Comparison of ENCODE assay signal across 8 mouse cellular contexts in the genomic region with DNA sequence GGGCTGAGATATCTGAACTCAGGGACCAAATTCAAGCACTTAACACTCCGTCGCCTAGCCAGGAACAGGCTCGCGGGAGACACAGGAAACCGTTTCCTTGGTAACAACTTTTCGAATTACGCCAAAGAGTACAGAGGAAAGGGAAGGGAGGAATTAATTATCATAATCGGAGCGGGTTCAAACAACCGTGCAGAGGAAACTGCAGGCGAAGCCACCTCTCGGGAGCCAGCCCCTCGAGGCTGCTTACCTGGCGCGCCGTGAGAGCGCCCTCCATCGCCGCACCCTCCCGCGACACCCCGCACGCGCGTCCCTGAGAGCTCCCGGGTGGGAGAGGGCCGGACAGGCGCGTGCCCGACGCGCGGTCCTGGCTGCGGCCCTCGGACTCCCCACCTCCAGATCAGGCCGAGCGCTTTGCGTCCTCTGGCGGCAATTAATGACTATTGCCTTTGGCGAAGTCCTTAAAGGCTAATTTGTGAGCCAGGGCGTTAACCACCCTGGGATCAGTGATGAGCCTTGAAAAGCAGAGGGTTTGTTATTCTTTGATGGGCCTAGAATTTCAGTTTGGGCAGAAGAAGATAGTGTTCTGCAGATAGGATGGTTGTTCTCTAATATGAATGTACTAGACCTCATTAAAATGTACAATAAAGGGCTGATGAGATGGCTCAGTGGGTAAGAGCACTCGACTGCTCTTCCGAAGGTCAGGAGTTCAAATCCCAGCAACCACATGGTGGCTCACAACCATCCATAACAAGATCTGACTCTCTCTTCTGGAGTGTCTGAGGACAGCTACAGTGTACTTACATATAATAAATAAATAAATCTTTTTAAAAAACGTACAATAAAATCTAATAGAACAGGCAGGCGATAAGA. TPM values are rescaled to one million over a fixed set of nuclear protein-coding genes. Genes with fewer than 3 reads are reported as not detected.
DNase-seq lines count a peak whose midpoint lies in the region; ATAC-seq and TF ChIP-seq lines count a peak whose summit lies in the region.

A gene (minus strand): TSS at position 321 of the 870 bp plus-strand sequence.

- peaks cover 0 to 3% of the 10 kb centered on the region in 2 experiments; a peak in 1 of 4 replicates for H3K27me3 ChIP-seq in MEL (ENCODE audit: control insufficient read depth in 1 of 2, insufficient read depth in 2 of 2, low read length in 2 of 2)
- H3K27me3 ChIP-seq in forebrain, embryonic 13.5 days, result no peaks in the 10 kb centered on the region
- H3K27me3 ChIP-seq in heart, postnatal 0 days (ENCODE audit: control insufficient read depth, insufficient read depth, low read length), result no peaks in the 10 kb centered on the region
- H3K27me3 ChIP-seq in liver, embryonic 15.5 days, result peaks cover 3% of the 10 kb centered on the region; the same call in 1 of the 2 replicates
- H3K27me3 ChIP-seq in neural tube, embryonic 11.5 days (ENCODE audit: control insufficient read depth, insufficient read depth, low read length), result no peaks in the 10 kb centered on the region
- no peaks in the 10 kb centered on the region for H3K27me3 ChIP-seq in testis, adult 2 months (ENCODE audit: control insufficient read depth, insufficient read depth, low read length)

- H3K27ac ChIP-seq in MEL (ENCODE audit: control insufficient read depth, low read depth, low read length), result peak within 1 kb of the TSS; percentile 18; the same call in 1 of the 2 replicates
- H3K27ac ChIP-seq in forebrain, embryonic 13.5 days, result peak within 1 kb of the TSS; percentile 52
- H3K27ac ChIP-seq in heart, postnatal 0 days (ENCODE audit: low read depth), result peak within 1 kb of the TSS; percentile 21; the same call in 1 of the 2 replicates
- H3K27ac ChIP-seq in liver, embryonic 15.5 days (replicated peaks), result no peak within 1 kb of the TSS
- H3K27ac ChIP-seq in neural tube, embryonic 11.5 days (ENCODE audit: low read depth, low read length), result no peak within 1 kb of the TSS
- no peak within 1 kb of the TSS for H3K27ac ChIP-seq in testis, adult 2 months (ENCODE audit: control insufficient read depth, insufficient read depth, low read depth, low read length)

- TF ChIP-seq POLR2A in MEL (IDR thresholded peaks at IDR 0.05; ENCODE audit: control insufficient read depth in 1 of 2, insufficient read depth in 1 of 2, low read depth in 1 of 2, low read length in 2 of 2, poor library complexity in 1 of 2), result no peak
- no peak for TF ChIP-seq POLR2A in testis, adult 2 months (IDR thresholded peaks at IDR 0.05; ENCODE audit: control insufficient read depth, low read depth, low read length)

- WGBS in forebrain, embryonic 13.5 days, result 7% methylated on average over 45 of the region's 45 CpGs
- WGBS in heart, postnatal 0 days, result 6% methylated on average over 45 of the region's 45 CpGs
- WGBS in liver, embryonic 15.5 days (ENCODE audit: insufficient replicate concordance), result 5% methylated on average over 45 of the region's 45 CpGs
- 7% methylated on average over 45 of the region's 45 CpGs for WGBS in neural tube, embryonic 11.5 days

- peaks cover 0 to 8% of the 10 kb centered on the region in 2 experiments; a peak in 2 of 4 replicates for H3K36me3 ChIP-seq in MEL (ENCODE audit: control insufficient read depth in 1 of 2, insufficient read depth in 2 of 2, low read length in 2 of 2)
- H3K36me3 ChIP-seq in forebrain, embryonic 13.5 days (ENCODE audit: poor library complexity, severe bottlenecking), result no peaks in the 10 kb centered on the region
- H3K36me3 ChIP-seq in heart, postnatal 0 days (replicated peaks; ENCODE audit: control insufficient read depth, insufficient read depth, low read length), result no peaks in the 10 kb centered on the region
- H3K36me3 ChIP-seq in liver, embryonic 15.5 days (replicated peaks), result no peaks in the 10 kb centered on the region
- no peaks in the 10 kb centered on the region for H3K36me3 ChIP-seq in neural tube, embryonic 11.5 days (ENCODE audit: control insufficient read depth, insufficient read depth, low read length)
- no peaks in the 10 kb centered on the region for H3K36me3 ChIP-seq in testis, adult 2 months (ENCODE audit: control insufficient read depth, insufficient read depth, low read length)

- peak within 1 kb of the TSS; percentile 69 for H3K4me2 ChIP-seq in forebrain, embryonic 13.5 days
- peak within 1 kb of the TSS; percentile 73 for H3K4me2 ChIP-seq in heart, postnatal 0 days (ENCODE audit: low read depth, low read length)
- H3K4me2 ChIP-seq in liver, embryonic 15.5 days, result peak within 1 kb of the TSS; percentile 74
- H3K4me2 ChIP-seq in neural tube, embryonic 11.5 days (ENCODE audit: low read depth), result peak within 1 kb of the TSS; percentile 54

- H3K79me2 ChIP-seq in MEL (ENCODE audit: control insufficient read depth, insufficient read depth, low read length, poor library complexity), result no peaks in the 10 kb centered on the region

- H3K9ac ChIP-seq in MEL (ENCODE audit: control insufficient read depth, low read depth, low read length, poor library complexity, severe bottlenecking), result peak within 1 kb of the TSS; percentile 71
- H3K9ac ChIP-seq in forebrain, embryonic 13.5 days, result peak within 1 kb of the TSS; percentile 66
- peak within 1 kb of the TSS; percentile 61 for H3K9ac ChIP-seq in heart, postnatal 0 days (replicated peaks; ENCODE audit: low read depth, low read length)
- H3K9ac ChIP-seq in liver, embryonic 15.5 days, result peak within 1 kb of the TSS; percentile 42; the same call in 1 of the 2 replicates
- H3K9ac ChIP-seq in neural tube, embryonic 11.5 days (ENCODE audit: low read length), result peak within 1 kb of the TSS; percentile 63

- DNase-seq in MEL (ENCODE audit: low read depth, low spot score), result peak; percentile 86
- DNase-seq in heart, postnatal 0 days (ENCODE audit: low spot score), result peak; percentile 81
- peak; percentile 58 to 79 for DNase-seq in kidney, postnatal 25 days
- peak; percentile 87 for DNase-seq in neural tube, embryonic 11.5 days (ENCODE audit: low spot score)

- TF ChIP-seq RAD21 in MEL (IDR thresholded peaks at IDR 0.05; ENCODE audit: low read depth, low read length), result peak; percentile 70

- peak; percentile 79 for ATAC-seq in cerebellum, adult (ENCODE audit: insufficient number of reproducible peaks, low FRiP score, low TSS enrichment)
- ATAC-seq in forebrain, embryonic 13.5 days, result peak; percentile 91
- ATAC-seq in heart, postnatal 0 days (ENCODE audit: insufficient read depth, low read depth), result peak; percentile 89
- ATAC-seq in liver, embryonic 15.5 days (ENCODE audit: insufficient read depth), result peak; percentile 61
- ATAC-seq in neural tube, embryonic 11.5 days (ENCODE audit: insufficient read depth, low FRiP score, low TSS enrichment), result peak; percentile 88

- TF ChIP-seq EP300 in MEL (IDR thresholded peaks at IDR 0.05; ENCODE audit: low read depth in 1 of 2, low read length in 2 of 2), result no peak
- no peak for TF ChIP-seq EP300 in heart, postnatal 0 days (IDR thresholded peaks at IDR 0.05; ENCODE audit: low read depth)

- H3K9me3 ChIP-seq in MEL (replicated peaks; ENCODE audit: insufficient read depth, low read length), result no peaks in the 10 kb centered on the region
- no peaks in the 10 kb centered on the region for H3K9me3 ChIP-seq in forebrain, embryonic 13.5 days (replicated peaks)
- H3K9me3 ChIP-seq in heart, postnatal 0 days (replicated peaks; ENCODE audit: control insufficient read depth, low read length), result no peaks in the 10 kb centered on the region
- H3K9me3 ChIP-seq in liver, embryonic 15.5 days (replicated peaks), result no peaks in the 10 kb centered on the region
- no peaks in the 10 kb centered on the region for H3K9me3 ChIP-seq in neural tube, embryonic 11.5 days (ENCODE audit: control insufficient read depth, low read length)

- peak within 1 kb of the TSS; percentile 40 to 83 for H3K4me3 ChIP-seq in MEL (ENCODE audit: control insufficient read depth in 1 of 2, insufficient read depth in 1 of 2, low read depth in 2 of 2, low read length in 2 of 2)
- H3K4me3 ChIP-seq in forebrain, embryonic 13.5 days, result peak within 1 kb of the TSS; percentile 52
- peak within 1 kb of the TSS; percentile 59 for H3K4me3 ChIP-seq in heart, postnatal 0 days (ENCODE audit: low read depth, low read length)
- H3K4me3 ChIP-seq in liver, embryonic 15.5 days (replicated peaks), result peak within 1 kb of the TSS; percentile 59
- H3K4me3 ChIP-seq in neural tube, embryonic 11.5 days (ENCODE audit: low read depth, low read length), result peak within 1 kb of the TSS; percentile 54
- H3K4me3 ChIP-seq in testis, adult 2 months (ENCODE audit: control insufficient read depth, low read depth, low read length), result peak within 1 kb of the TSS; percentile 90

- TF ChIP-seq CTCF in MEL (IDR thresholded peaks at IDR 0.05 in 2 of 3, conservative IDR thresholded peaks at IDR 0.05 in 1 of 3; ENCODE audit: control insufficient read depth in 1 of 3, insufficient read depth in 1 of 3, low read depth in 2 of 3, low read length in 3 of 3, poor library complexity in 1 of 3, severe bottlenecking in 1 of 3), result peak; percentile 65 to 74 (median 70)
- TF ChIP-seq CTCF in heart, postnatal 0 days (IDR thresholded peaks at IDR 0.05; ENCODE audit: low read depth), result peak; percentile 82
- TF ChIP-seq CTCF in testis, adult 2 months (IDR thresholded peaks at IDR 0.05; ENCODE audit: control insufficient read depth, insufficient read depth, insufficient replicate concordance, low read depth, low read length), result peak; percentile 56

- 0 out of 4 replicates have a peak, but pooled peaks cover 0 to 2% of the 10 kb centered on the region in 2 experiments for H3K4me1 ChIP-seq in MEL (ENCODE audit: control insufficient read depth in 1 of 2, insufficient read depth in 2 of 2, low read length in 2 of 2)
- peaks cover 9% of the 10 kb centered on the region; the same call in 1 of the 2 replicates for H3K4me1 ChIP-seq in forebrain, embryonic 13.5 days
- no peaks in the 10 kb centered on the region for H3K4me1 ChIP-seq in heart, postnatal 0 days (ENCODE audit: control insufficient read depth, insufficient read depth)
- H3K4me1 ChIP-seq in liver, embryonic 15.5 days (replicated peaks), result 0 out of 2 replicates have a peak, but pooled peaks cover 6% of the 10 kb centered on the region
- H3K4me1 ChIP-seq in neural tube, embryonic 11.5 days (ENCODE audit: control insufficient read depth, insufficient read depth, low read length), result no peaks in the 10 kb centered on the region
- peaks cover 3% of the 10 kb centered on the region for H3K4me1 ChIP-seq in testis, adult 2 months (ENCODE audit: control insufficient read depth, insufficient read depth, low read length)

RNA-seq across cellular contexts. Expression of the gene that starts here (rescaled TPM):
- total RNA-seq in MEL (2012; rRNA removed), result 1.5 TPM in 2 replicates
- polyA plus RNA-seq in MEL (2012; ENCODE audit: insufficient read depth in 1 of 2, insufficient read length in 2 of 2, low read depth in 1 of 2, low replicate concordance in 2 of 2, missing spikeins in 1 of 2), result 1 to 10 TPM in 1 of 2 experiments, not detected in 1; 2.7 TPM
- polyA plus RNA-seq in forebrain, embryonic 13.5 days (2015; fragmentation: Nextera tagmentation; extraction: Ambion mirVana), result 2.1 and 2.9 TPM in 2 replicates
- 1.0 TPM in 2 replicates for total RNA-seq in heart, postnatal 0 days (2014; rRNA removed; ENCODE audit: low replicate concordance)
- 2.0 and 2.7 TPM in 2 replicates for polyA plus RNA-seq in heart, postnatal 0 days (2015; fragmentation: Nextera tagmentation; extraction: Ambion mirVana)
- polyA plus RNA-seq in liver, embryonic 15.5 days (2015; fragmentation: Nextera tagmentation; extraction: Ambion mirVana), result 2.8 and 2.9 TPM in 2 replicates
- polyA plus RNA-seq in neural tube, embryonic 11.5 days (2014; fragmentation: Nextera tagmentation; extraction: Ambion mirVana), result 2.2 and 2.5 TPM in 2 replicates
- 16.8 and 19.5 TPM in 2 replicates for polyA plus RNA-seq in testis, adult 2 months (2012; rRNA removed)

Comparison
In these comparisons a context has a peak if more than half of its experiments do, and no peak if none do; other contexts are left out.
1. H3K27ac ChIP-seq: peak in MEL (single experiment), forebrain, embryonic 13.5 days (single experiment) and heart, postnatal 0 days (single experiment); none in liver, embryonic 15.5 days (single experiment), neural tube, embryonic 11.5 days (single experiment) and testis, adult 2 months (single experiment).
2. Peak in every context shown above with its lines, with median percentiles within 50 percentile points of each other: DNase-seq, H3K4me3 ChIP-seq, H3K9ac ChIP-seq, CTCF ChIP-seq, ATAC-seq and H3K4me2 ChIP-seq.